Mouse (Mus musculus): ENCODE measurements around the gene Chchd6. TPM values are rescaled to one million over a fixed set of nuclear protein-coding genes. Genes with fewer than 3 reads are reported as not detected.

Gene Chchd6
- polyA plus RNA-seq, 1 experiment from 2014 or later, result 164 TPM

GRCm38 (mm10) chr6:89508725-89509124, 86.7 kb downstream of the Chchd6 start:
- Histone ChIP-seq H3K36me3 (ENCODE audit: control insufficient read depth, insufficient read depth, low read length) (no peaks in the 10 kb centered on the region), H3K9ac (replicated peaks; ENCODE audit: low read length) (no peak overlapping the region), H3K4me1 (ENCODE audit: control insufficient read depth, insufficient read depth, low read length) (0 out of 2 replicates have a peak, but pooled peaks cover 3% of the 10 kb centered on the region), H3K27ac (replicated peaks; ENCODE audit: low read depth, low read length) (no peak overlapping the region), H3K4me2 (ENCODE audit: low read length) (no peak overlapping the region), H3K27me3 (ENCODE audit: control insufficient read depth, insufficient read depth, low read length) (no peaks in the 10 kb centered on the region), H3K4me3 (replicated peaks; ENCODE audit: low read depth, low read length) (no peak overlapping the region), H3K9me3 (ENCODE audit: control insufficient read depth, low read length) (no peaks in the 10 kb centered on the region)
- DNase-seq, result no peak
- WGBS, result 78% methylated on average over 2 of the region's 2 CpGs
- no peak for ATAC-seq (ENCODE audit: low FRiP score, low TSS enrichment)

GRCm38 (mm10) chr6:89508263-89508662, 87.2 kb downstream of the Chchd6 start:
- Histone ChIP-seq H3K4me1 (ENCODE audit: control insufficient read depth, insufficient read depth, low read length) (0 out of 2 replicates have a peak, but pooled peaks cover 3% of the 10 kb centered on the region), H3K27ac (replicated peaks; ENCODE audit: low read depth, low read length) (no peak overlapping the region), H3K4me3 (replicated peaks; ENCODE audit: low read depth, low read length) (no peak overlapping the region), H3K36me3 (ENCODE audit: control insufficient read depth, insufficient read depth, low read length) (no peaks in the 10 kb centered on the region), H3K9me3 (ENCODE audit: control insufficient read depth, low read length) (no peaks in the 10 kb centered on the region), H3K9ac (replicated peaks; ENCODE audit: low read length) (no peak overlapping the region), H3K4me2 (ENCODE audit: low read length) (no peak overlapping the region), H3K27me3 (ENCODE audit: control insufficient read depth, insufficient read depth, low read length) (no peaks in the 10 kb centered on the region)
- no peak for DNase-seq
- no peak for ATAC-seq (ENCODE audit: low FRiP score, low TSS enrichment)

- no peak overlapping the region for H3K9ac ChIP-seq (replicated peaks; ENCODE audit: low read length)
- H3K4me2 ChIP-seq (ENCODE audit: low read length), result no peak overlapping the region
- H3K27ac ChIP-seq (replicated peaks; ENCODE audit: low read depth, low read length), result no peak overlapping the region
- 92% methylated on average over 1 of the region's 1 CpGs for WGBS
- H3K27me3 ChIP-seq (ENCODE audit: control insufficient read depth, insufficient read depth, low read length), result no peaks in the 10 kb centered on the region
- H3K4me1 ChIP-seq (ENCODE audit: control insufficient read depth, insufficient read depth, low read length), result no peaks in the 10 kb centered on the region
- DNase-seq (no peak), ATAC-seq (ENCODE audit: low FRiP score, low TSS enrichment) (no peak)
- H3K4me3 ChIP-seq (replicated peaks; ENCODE audit: low read depth, low read length), result no peak overlapping the region
- no peaks in the 10 kb centered on the region for H3K36me3 ChIP-seq (ENCODE audit: control insufficient read depth, insufficient read depth, low read length)
- no peaks in the 10 kb centered on the region for H3K9me3 ChIP-seq (ENCODE audit: control insufficient read depth, low read length)
Observed at GRCm38 (mm10) chr6:89499961-89500360, 95.5 kb downstream of the Chchd6 start.

GRCm38 (mm10) chr6:89498764-89499516, 96.5 kb downstream of the Chchd6 start:
- Histone ChIP-seq H3K9ac (replicated peaks; ENCODE audit: low read length) (no peak overlapping the region), H3K4me1 (ENCODE audit: control insufficient read depth, insufficient read depth, low read length) (no peaks in the 10 kb centered on the region), H3K4me3 (replicated peaks; ENCODE audit: low read depth, low read length) (no peak overlapping the region), H3K4me2 (ENCODE audit: low read length) (no peak overlapping the region), H3K9me3 (ENCODE audit: control insufficient read depth, low read length) (no peaks in the 10 kb centered on the region), H3K36me3 (ENCODE audit: control insufficient read depth, insufficient read depth, low read length) (no peaks in the 10 kb centered on the region), H3K27ac (replicated peaks; ENCODE audit: low read depth, low read length) (no peak overlapping the region), H3K27me3 (ENCODE audit: control insufficient read depth, insufficient read depth, low read length) (no peaks in the 10 kb centered on the region)
- 57% methylated on average over 6 of the region's 6 CpGs for WGBS
- no peak for ATAC-seq (ENCODE audit: low FRiP score, low TSS enrichment)
- no peak for DNase-seq

- no peak overlapping the region for H3K4me2 ChIP-seq (ENCODE audit: low read length)
- H3K4me1 ChIP-seq (ENCODE audit: control insufficient read depth, insufficient read depth, low read length), result no peaks in the 10 kb centered on the region
- ATAC-seq (ENCODE audit: low FRiP score, low TSS enrichment) (no peak), DNase-seq (no peak)
- H3K27me3 ChIP-seq (ENCODE audit: control insufficient read depth, insufficient read depth, low read length), result no peaks in the 10 kb centered on the region
- no peak overlapping the region for H3K27ac ChIP-seq (replicated peaks; ENCODE audit: low read depth, low read length)
- no peak overlapping the region for H3K9ac ChIP-seq (replicated peaks; ENCODE audit: low read length)
- no peaks in the 10 kb centered on the region for H3K9me3 ChIP-seq (ENCODE audit: control insufficient read depth, low read length)
- H3K4me3 ChIP-seq (replicated peaks; ENCODE audit: low read depth, low read length), result no peak overlapping the region
- H3K36me3 ChIP-seq (ENCODE audit: control insufficient read depth, insufficient read depth, low read length), result no peaks in the 10 kb centered on the region
- 94% methylated on average over 1 of the region's 1 CpGs for WGBS
Observed at GRCm38 (mm10) chr6:89496916-89497315, 98.5 kb downstream of the Chchd6 start.

GRCm38 (mm10) chr6:89492368-89492767, 103.1 kb downstream of the Chchd6 start:
- Histone ChIP-seq H3K9ac (replicated peaks; ENCODE audit: low read length) (no peak overlapping the region), H3K4me1 (ENCODE audit: control insufficient read depth, insufficient read depth, low read length) (no peaks in the 10 kb centered on the region), H3K27ac (replicated peaks; ENCODE audit: low read depth, low read length) (no peak overlapping the region), H3K4me3 (replicated peaks; ENCODE audit: low read depth, low read length) (no peak overlapping the region), H3K36me3 (ENCODE audit: control insufficient read depth, insufficient read depth, low read length) (no peaks in the 10 kb centered on the region), H3K4me2 (ENCODE audit: low read length) (no peak overlapping the region), H3K9me3 (ENCODE audit: control insufficient read depth, low read length) (no peaks in the 10 kb centered on the region), H3K27me3 (ENCODE audit: control insufficient read depth, insufficient read depth, low read length) (no peaks in the 10 kb centered on the region)
- WGBS, result 87% methylated on average over 4 of the region's 4 CpGs
- DNase-seq, result no peak
- no peak for ATAC-seq (ENCODE audit: low FRiP score, low TSS enrichment)

- H3K27ac ChIP-seq (replicated peaks; ENCODE audit: low read depth, low read length), result no peak overlapping the region
- DNase-seq, result no peak
- ATAC-seq (ENCODE audit: low FRiP score, low TSS enrichment), result no peak
- H3K4me1 ChIP-seq (ENCODE audit: control insufficient read depth, insufficient read depth, low read length), result no peaks in the 10 kb centered on the region
- no peak overlapping the region for H3K4me2 ChIP-seq (ENCODE audit: low read length)
- WGBS, result 88% methylated on average over 3 of the region's 3 CpGs
- H3K27me3 ChIP-seq (ENCODE audit: control insufficient read depth, insufficient read depth, low read length), result no peaks in the 10 kb centered on the region
- H3K36me3 ChIP-seq (ENCODE audit: control insufficient read depth, insufficient read depth, low read length), result no peaks in the 10 kb centered on the region
- no peaks in the 10 kb centered on the region for H3K9me3 ChIP-seq (ENCODE audit: control insufficient read depth, low read length)
- H3K9ac ChIP-seq (replicated peaks; ENCODE audit: low read length), result no peak overlapping the region
- no peak overlapping the region for H3K4me3 ChIP-seq (replicated peaks; ENCODE audit: low read depth, low read length)
Observed at GRCm38 (mm10) chr6:89490369-89490768, 105.1 kb downstream of the Chchd6 start.

GRCm38 (mm10) chr6:89489533-89489932, 105.9 kb downstream of the Chchd6 start:
- DNase-seq (no peak), ATAC-seq (ENCODE audit: low FRiP score, low TSS enrichment) (no peak)
- Histone ChIP-seq H3K27ac (replicated peaks; ENCODE audit: low read depth, low read length) (no peak overlapping the region), H3K27me3 (ENCODE audit: control insufficient read depth, insufficient read depth, low read length) (no peaks in the 10 kb centered on the region), H3K4me2 (ENCODE audit: low read length) (no peak overlapping the region), H3K4me1 (ENCODE audit: control insufficient read depth, insufficient read depth, low read length) (no peaks in the 10 kb centered on the region), H3K36me3 (ENCODE audit: control insufficient read depth, insufficient read depth, low read length) (no peaks in the 10 kb centered on the region), H3K9me3 (ENCODE audit: control insufficient read depth, low read length) (no peaks in the 10 kb centered on the region), H3K4me3 (replicated peaks; ENCODE audit: low read depth, low read length) (no peak overlapping the region), H3K9ac (replicated peaks; ENCODE audit: low read length) (no peak overlapping the region)
- 95% methylated on average over 1 of the region's 1 CpGs for WGBS

GRCm38 (mm10) chr6:89486055-89486454, 109.4 kb downstream of the Chchd6 start:
- DNase-seq, result no peak
- H3K27ac ChIP-seq (replicated peaks; ENCODE audit: low read depth, low read length), result no peak overlapping the region

More at GRCm38 (mm10) chr6:89486055-89486454, 109.4 kb downstream of the Chchd6 start:
- no peaks in the 10 kb centered on the region for H3K36me3 ChIP-seq (ENCODE audit: control insufficient read depth, insufficient read depth, low read length)
- no peak overlapping the region for H3K4me2 ChIP-seq (ENCODE audit: low read length)
- H3K9me3 ChIP-seq (ENCODE audit: control insufficient read depth, low read length), result no peaks in the 10 kb centered on the region
- 63% methylated on average over 4 of the region's 4 CpGs for WGBS
- no peaks in the 10 kb centered on the region for H3K4me1 ChIP-seq (ENCODE audit: control insufficient read depth, insufficient read depth, low read length)
- ATAC-seq (ENCODE audit: low FRiP score, low TSS enrichment), result no peak
- H3K9ac ChIP-seq (replicated peaks; ENCODE audit: low read length), result no peak overlapping the region
- H3K4me3 ChIP-seq (replicated peaks; ENCODE audit: low read depth, low read length), result no peak overlapping the region
- H3K27me3 ChIP-seq (ENCODE audit: control insufficient read depth, insufficient read depth, low read length), result no peaks in the 10 kb centered on the region
